Mouse (Mus musculus) kidney, embryonic 14.5 days (tissue): ENCODE measurements around the gene Kcnmb3. TPM values are rescaled to one million over a fixed set of nuclear protein-coding genes. Genes with fewer than 3 reads are reported as not detected.

Experiments
- ATAC-seq: fragments of 200-750 bp; cut with Nextera tagmentation; 2 replicates; pipeline ENCODE4 v1.8.0; 2017; ENCODE audit warnings: moderate number of reproducible peaks, mild to moderate bottlenecking, moderate TSS enrichment, moderate library complexity; ENCODE audit not compliant: low FRiP score, low TSS enrichment
- H3K27ac ChIP-seq: fragments of 300-500 bp; sonication (generic); 2 replicates; pipeline ENCODE4 v1.5.1; 2014; ENCODE audit warnings: low read depth, mild to moderate bottlenecking, low read length, moderate library complexity, mixed read lengths
- H3K27me3 ChIP-seq: fragments of 300-500 bp; sonication (generic); 2 replicates; pipeline ENCODE4 v1.6.1; 2014; ENCODE audit warnings: mild to moderate bottlenecking, low read length; ENCODE audit not compliant: control insufficient read depth, insufficient read depth
- H3K36me3 ChIP-seq: fragments of 300-500 bp; sonication (generic); 2 replicates; pipeline ENCODE4 v1.6.1; 2014; ENCODE audit warnings: low read length, mixed read lengths; ENCODE audit not compliant: control insufficient read depth, insufficient read depth
- H3K4me1 ChIP-seq: fragments of 300-500 bp; sonication (generic); 2 replicates; pipeline ENCODE4 v1.6.1; 2014; ENCODE audit warnings: low read length, mixed read lengths; ENCODE audit not compliant: control insufficient read depth, insufficient read depth
- H3K4me2 ChIP-seq: fragments of 300-500 bp; sonication (generic); replicated peaks from 2 replicates; pipeline ENCODE4 v1.6.1; 2014; ENCODE audit warnings: low read depth, mild to moderate bottlenecking, low read length
- H3K4me3 ChIP-seq: fragments of 300-500 bp; sonication (generic); 2 replicates; pipeline ENCODE4 v1.5.1; 2014; ENCODE audit warnings: mild to moderate bottlenecking, low read length
- H3K9ac ChIP-seq: fragments of 300-500 bp; sonication (generic); 2 replicates; pipeline ENCODE4 v1.6.1; 2014; ENCODE audit warnings: low read depth, mild to moderate bottlenecking, low read length, moderate library complexity
- H3K9me3 ChIP-seq: fragments of 300-500 bp; sonication (generic); 2 replicates; pipeline ENCODE4 v1.6.1; 2016; ENCODE audit warnings: low read length; ENCODE audit not compliant: control insufficient read depth
- WGBS: fragments of 180-500 bp; shearing (Covaris S2); extraction: QIAGEN DNeasy Blood & Tissue Kit; methylation state at CpG from one replicate; pipeline ENCODE4 v1.1.7; 2014; 5-methylcytosine and 5-hydroxymethylcytosine counted together
- polyA plus RNA-seq: library from polyadenylated mRNA; unstranded; fragments of >200 nt; fragmentation: Nextera tagmentation; extraction: Ambion mirVana; gene quantifications from 2 replicates; pipeline ENCODE4 v1.2.1, GENCODE M21; 2014

The Kcnmb3 gene
- polyA plus RNA-seq, 1 experiment from 2014 or later: not detected

DNA sequence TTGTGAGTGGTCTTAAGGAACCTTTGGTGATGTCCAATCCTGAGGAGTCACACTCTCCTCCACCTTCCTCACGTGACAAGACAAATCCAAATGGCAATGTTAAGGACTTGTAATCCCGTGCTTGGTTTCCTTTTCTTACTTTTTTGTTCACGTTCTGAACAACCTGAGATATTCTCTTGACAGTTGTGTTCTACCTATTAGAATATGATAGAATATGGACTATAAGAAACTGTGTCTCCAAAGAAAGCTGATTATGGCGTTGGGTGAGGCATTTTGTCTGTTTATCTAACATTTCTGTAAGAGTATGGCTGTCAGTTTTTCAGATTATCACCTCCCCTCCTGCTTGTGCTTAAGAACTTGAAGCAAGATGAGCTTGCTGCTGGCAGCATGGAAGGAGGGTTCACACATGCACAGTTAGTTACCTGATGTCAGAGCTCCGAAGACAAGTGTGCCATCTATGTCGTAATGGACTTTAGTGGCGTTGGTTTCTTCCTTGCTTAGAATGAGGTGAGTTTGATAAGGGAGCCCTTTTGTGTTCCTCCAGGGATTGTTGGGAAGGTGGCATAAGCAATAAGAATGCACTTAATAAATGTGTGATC, 20.8 kb upstream of the Kcnmb3 start:
- peaks cover 25% of the 10 kb centered on the region for H3K36me3 ChIP-seq
- WGBS: 93% methylated on average over 7 of the region's 7 CpGs
- H3K4me1 ChIP-seq: no peaks in the 10 kb centered on the region
- no peak overlapping the region for H3K4me3 ChIP-seq
- H3K27ac ChIP-seq: no peak overlapping the region
- no peaks in the 10 kb centered on the region for H3K27me3 ChIP-seq
- ATAC-seq: no peak
- H3K4me2 ChIP-seq: no peak overlapping the region
- H3K9ac ChIP-seq: no peak overlapping the region
- H3K9me3 ChIP-seq: no peaks in the 10 kb centered on the region

DNA sequence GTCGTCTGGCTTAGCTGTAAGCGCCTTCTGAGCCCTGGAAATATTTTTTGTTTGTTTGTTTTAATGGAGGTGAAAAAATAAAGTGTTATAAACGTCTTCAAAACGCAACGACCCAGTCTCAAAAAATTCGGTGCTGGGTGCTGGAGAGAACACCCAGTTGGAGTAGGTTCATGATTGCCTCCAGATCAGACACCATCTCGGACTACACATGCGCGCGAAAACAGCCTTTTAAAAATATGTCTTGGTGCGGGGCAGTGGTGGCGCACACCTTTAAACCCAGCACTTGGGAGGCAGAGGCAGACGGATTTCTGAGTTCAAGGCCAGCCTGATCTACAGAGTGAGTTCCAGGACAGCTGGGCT, 19.1 kb upstream of the Kcnmb3 start:
- H3K9me3 ChIP-seq: no peaks in the 10 kb centered on the region
- H3K9ac ChIP-seq: peak overlapping the region; percentile 89
- no peak for ATAC-seq
- H3K27me3 ChIP-seq: no peaks in the 10 kb centered on the region
- no peak overlapping the region for H3K27ac ChIP-seq
- H3K36me3 ChIP-seq: peaks cover 9% of the 10 kb centered on the region
- WGBS: 5% methylated on average over 13 of the region's 13 CpGs
- H3K4me1 ChIP-seq: no peaks in the 10 kb centered on the region
- H3K4me2 ChIP-seq: peak overlapping the region; percentile 47
- peak overlapping the region; percentile 84 for H3K4me3 ChIP-seq

- H3K4me2 ChIP-seq: peak overlapping the region; percentile 47
- H3K36me3 ChIP-seq: peaks cover 3% of the 10 kb centered on the region; the same call in 1 of the 2 replicates
- no peaks in the 10 kb centered on the region for H3K4me1 ChIP-seq
- H3K27me3 ChIP-seq: no peaks in the 10 kb centered on the region
- peak; percentile 96 for ATAC-seq
- H3K27ac ChIP-seq: peak overlapping the region; percentile 83
- no peaks in the 10 kb centered on the region for H3K9me3 ChIP-seq
- peak overlapping the region; percentile 89 for H3K9ac ChIP-seq
- H3K4me3 ChIP-seq: peak overlapping the region; percentile 84
- under 1% methylated on average over 45 of the region's 69 CpGs for WGBS
Observed at GRCm38 (mm10) chr3:32510375-32511190, 18.6 kb upstream of the Kcnmb3 start.

GRCm38 (mm10) chr3:32509496-32510374, 17.7 kb upstream of the Kcnmb3 start, which contains the start of gene Zfp639:
TSS of gene Zfp639 (plus strand) at chr3:32510259.
- ATAC-seq: no peak

GRCm38 (mm10) chr3:32508666-32509324, 16.8 kb upstream of the Kcnmb3 start:
- Histone ChIP-seq H3K27me3 (no peaks in the 10 kb centered on the region), H3K9me3 (no peaks in the 10 kb centered on the region), H3K4me1 (no peaks in the 10 kb centered on the region), H3K4me2 (peak overlapping the region; percentile 47), H3K9ac (no peak overlapping the region), H3K27ac (no peak overlapping the region), H3K4me3 (peak overlapping the region; percentile 15; the same call in 1 of the 2 replicates), H3K36me3 (no peaks in the 10 kb centered on the region)
- WGBS: 3% methylated on average over 17 of the region's 17 CpGs
- no peak for ATAC-seq

More at GRCm38 (mm10) chr3:32509496-32510374, 17.7 kb upstream of the Kcnmb3 start, which contains the start of gene Zfp639:
- Histone ChIP-seq H3K9me3 (no peaks in the 10 kb centered on the region), H3K9ac (peak within 1 kb of the TSS; percentile 89), H3K4me3 (peak within 1 kb of the TSS; percentile 84), H3K27me3 (no peaks in the 10 kb centered on the region), H3K4me1 (no peaks in the 10 kb centered on the region), H3K27ac (peak within 1 kb of the TSS; percentile 83), H3K36me3 (no peaks in the 10 kb centered on the region), H3K4me2 (peak within 1 kb of the TSS; percentile 47)
- 5% methylated on average over 24 of the region's 24 CpGs for WGBS

DNA sequence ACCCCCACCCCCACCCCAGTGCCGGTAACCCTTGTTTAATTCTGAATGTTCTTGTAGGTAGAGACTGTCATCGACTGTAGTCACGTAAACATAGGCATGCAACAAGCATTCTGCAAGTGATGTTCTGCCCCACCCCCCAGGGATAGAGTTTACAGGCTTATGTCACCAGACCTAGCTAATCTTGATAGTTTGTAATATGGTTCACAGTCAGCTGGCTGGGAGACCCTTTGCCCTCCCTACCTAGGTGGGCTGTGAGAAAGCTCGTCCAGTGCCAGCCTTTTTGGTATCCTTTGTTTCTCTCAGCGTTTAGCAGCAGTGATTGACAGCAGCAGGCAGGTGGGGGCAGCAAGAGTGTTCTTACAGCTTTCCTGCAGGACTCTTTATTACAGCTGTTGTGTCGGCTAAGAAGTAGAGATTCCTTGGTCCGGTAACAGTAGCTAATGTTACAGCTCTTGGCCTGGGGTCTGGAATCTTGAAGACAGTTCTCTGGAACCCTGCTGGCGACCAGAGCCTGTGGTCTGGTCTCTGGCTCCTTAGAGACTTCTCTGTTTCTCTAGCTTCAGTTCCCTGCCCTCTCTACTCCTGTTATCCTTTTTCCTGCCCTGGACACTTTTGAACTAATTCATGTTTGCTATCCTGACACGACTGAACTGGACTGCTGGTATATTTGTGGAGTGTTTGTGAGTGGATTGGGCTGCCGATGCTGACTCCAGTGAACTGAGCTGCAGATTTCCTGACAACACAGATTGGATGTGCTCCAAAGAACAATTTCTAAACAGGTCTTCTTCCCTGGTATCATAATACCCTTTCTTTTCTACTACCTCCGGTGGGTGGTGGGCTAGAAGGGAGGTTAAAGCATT, 14.6 kb upstream of the Kcnmb3 start:
- no peaks in the 10 kb centered on the region for H3K27me3 ChIP-seq
- 68% methylated on average over 11 of the region's 11 CpGs for WGBS
- no peaks in the 10 kb centered on the region for H3K4me1 ChIP-seq
- no peak overlapping the region for H3K4me3 ChIP-seq
- H3K9ac ChIP-seq: no peak overlapping the region
- no peaks in the 10 kb centered on the region for H3K36me3 ChIP-seq
- no peak overlapping the region for H3K27ac ChIP-seq
- no peak for ATAC-seq
- H3K4me2 ChIP-seq: no peak overlapping the region
- no peaks in the 10 kb centered on the region for H3K9me3 ChIP-seq

GRCm38 (mm10) chr3:32505841-32506240, 13.8 kb upstream of the Kcnmb3 start:
- WGBS: 67% methylated on average over 3 of the region's 3 CpGs
- H3K9ac ChIP-seq: no peak overlapping the region
- H3K4me3 ChIP-seq: no peak overlapping the region

DNA sequence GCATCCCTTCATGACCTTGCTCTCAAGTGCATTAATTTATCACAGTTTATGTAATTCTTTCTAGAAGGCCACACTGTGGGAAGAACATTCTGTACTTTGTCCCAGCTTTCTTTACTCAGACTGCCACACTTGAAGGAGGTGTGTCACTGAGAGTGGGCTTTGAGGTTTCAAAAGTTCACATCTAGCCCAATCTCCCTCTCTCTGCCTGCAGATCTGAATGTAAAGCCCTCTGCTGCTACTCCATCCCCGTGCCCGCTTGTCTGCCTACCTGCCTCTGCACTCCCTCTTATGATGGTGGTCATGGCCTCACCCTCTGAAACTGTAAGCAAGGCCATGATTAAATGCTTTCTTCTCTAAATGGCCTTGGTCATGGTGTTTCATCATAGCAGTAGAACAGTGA, 8.3 kb upstream of the Kcnmb3 start:
- Histone ChIP-seq H3K4me2 (no peak overlapping the region), H3K27me3 (no peaks in the 10 kb centered on the region), H3K36me3 (no peaks in the 10 kb centered on the region), H3K4me1 (no peaks in the 10 kb centered on the region), H3K9me3 (no peaks in the 10 kb centered on the region), H3K27ac (no peak overlapping the region), H3K9ac (no peak overlapping the region), H3K4me3 (no peak overlapping the region)
- no peak for ATAC-seq
- 93% methylated on average over 2 of the region's 2 CpGs for WGBS

More at GRCm38 (mm10) chr3:32505841-32506240, 13.8 kb upstream of the Kcnmb3 start:
- Histone ChIP-seq H3K4me2 (no peak overlapping the region), H3K36me3 (no peaks in the 10 kb centered on the region), H3K9me3 (no peaks in the 10 kb centered on the region), H3K27me3 (no peaks in the 10 kb centered on the region), H3K4me1 (no peaks in the 10 kb centered on the region), H3K27ac (no peak overlapping the region)
- no peak for ATAC-seq
